Mouse (Mus musculus): ENCODE measurements around the gene Mrpl20. TPM values are rescaled to one million over a fixed set of nuclear protein-coding genes. Genes with fewer than 3 reads are reported as not detected.
"Not testable (repeated sequence)": the region's sequence is repeated elsewhere in the genome, so short reads cannot be mapped to it uniquely, and the experiment has no call there.

The Mrpl20 gene
- total RNA-seq, 4 experiments from 2014 or later = 46.2 to 50.5 (median 47.7) TPM

- DNase-seq (ENCODE audit: low spot score in 2 of 2) = no peak
These were observed 19.1 kb upstream of the Mrpl20 start for GRCm38 (mm10) chr4:155783486-155784080.

GRCm38 (mm10) chr4:155784081-155784701, 18.5 kb upstream of the Mrpl20 start:
- peak; percentile 70 to 76 for DNase-seq (ENCODE audit: low spot score in 2 of 2)

GRCm38 (mm10) chr4:155785246-155785645, 17.4 kb upstream of the Mrpl20 start:
- no peak for DNase-seq (ENCODE audit: low spot score in 2 of 2)

- DNase-seq (ENCODE audit: low spot score in 2 of 2) = no peak
These were observed 16.9 kb upstream of the Mrpl20 start, which contains the start of gene Tmem88b for GRCm38 (mm10) chr4:155785819-155786218. Gene Tmem88b (minus strand): TSS chr4:155785874.

GRCm38 (mm10) chr4:155788300-155788699, 14.4 kb upstream of the Mrpl20 start:
- no peak for DNase-seq (ENCODE audit: low spot score in 2 of 2)

GRCm38 (mm10) chr4:155788833-155789232, 13.8 kb upstream of the Mrpl20 start:
- not testable (repeated sequence) for DNase-seq (ENCODE audit: low spot score in 2 of 2)

- DNase-seq (ENCODE audit: low spot score in 2 of 2) = no peak
These were observed 12.6 kb upstream of the Mrpl20 start, which contains the start of gene Ankrd65 for GRCm38 (mm10) chr4:155790021-155790489. Gene Ankrd65 (plus strand): TSS chr4:155790439.

GRCm38 (mm10) chr4:155790650-155791161, 12.0 kb upstream of the Mrpl20 start:
- DNase-seq (ENCODE audit: low spot score in 2 of 2) = no peak

GRCm38 (mm10) chr4:155791240-155791933, 11.3 kb upstream of the Mrpl20 start:
- DNase-seq (ENCODE audit: low spot score in 2 of 2) = no peak

- DNase-seq (ENCODE audit: low spot score in 2 of 2) = no peak
These were observed 8.9 kb upstream of the Mrpl20 start for GRCm38 (mm10) chr4:155793730-155794129.

GRCm38 (mm10) chr4:155802075-155802474, 603 bp upstream of the Mrpl20 start:
- no peak for DNase-seq (ENCODE audit: low spot score in 2 of 2)

GRCm38 (mm10) chr4:155803340-155804041, 813 bp downstream of the Mrpl20 start:
- peak; percentile 89 to 92 for DNase-seq (ENCODE audit: low spot score in 2 of 2)

- no peak for DNase-seq (ENCODE audit: low spot score in 2 of 2)
These were observed 5.2 kb downstream of the Mrpl20 start for GRCm38 (mm10) chr4:155807841-155808240.

GRCm38 (mm10) chr4:155811929-155812664, 9.4 kb downstream of the Mrpl20 start, which contains the start of gene Ccnl2:
Gene Ccnl2 (plus strand): TSS chr4:155812489.
- DNase-seq (ENCODE audit: low spot score in 2 of 2) = peak; percentile 81 to 90

- no peak for DNase-seq (ENCODE audit: low spot score in 2 of 2)
These were observed 10.0 kb downstream of the Mrpl20 start for GRCm38 (mm10) chr4:155812665-155813181.

GRCm38 (mm10) chr4:155817533-155817932, 14.9 kb downstream of the Mrpl20 start:
- no peak for DNase-seq (ENCODE audit: low spot score in 2 of 2)

GRCm38 (mm10) chr4:155821025-155821424, 18.3 kb downstream of the Mrpl20 start:
- DNase-seq (ENCODE audit: low spot score in 2 of 2) = no peak

- DNase-seq (ENCODE audit: low spot score in 2 of 2) = no peak
These were observed 20.8 kb downstream of the Mrpl20 start for GRCm38 (mm10) chr4:155823443-155823842.

GRCm38 (mm10) chr4:155829866-155830265, 27.2 kb downstream of the Mrpl20 start:
- DNase-seq (ENCODE audit: low spot score in 2 of 2) = no peak

GRCm38 (mm10) chr4:155830596-155830995, 27.9 kb downstream of the Mrpl20 start:
- DNase-seq (ENCODE audit: low spot score in 2 of 2) = no peak

All from gastrocnemius, adult 8-10 months (tissue).